Mouse (Mus musculus) kidney, adult 2 months (tissue): ENCODE measurements at regions not wholly inside any gene's neighbourhood (a gene's known extent, or its start where the extent isn't known, plus 50 kb on each side); places are given as distances from the start of the nearest gene placed in this dataset.

ENCODE experiments used
- CTCF ChIP-seq: fragments of 200-500 bp; conservative IDR thresholded peaks from 2 replicates; pipeline ENCODE4 v1.5.1; 2011; ENCODE audit warnings: low read depth, mild to moderate bottlenecking, control low read depth, low read length, moderate library complexity, mixed read lengths; ENCODE audit not compliant: insufficient read depth, insufficient read length
- POLR2A ChIP-seq: fragments of 200-500 bp; IDR thresholded peaks from one replicate; pipeline ENCODE4 v1.6.1; 2011; ENCODE audit warnings: low read depth, low read length, control low read depth

- no peak for TF ChIP-seq CTCF
- no peak for TF ChIP-seq POLR2A
Measured at GRCm38 (mm10) chr16:30743566-30743965, 144.0 kb downstream of the Fam43a start.
